Mouse (Mus musculus): ENCODE results near the gene Fcgr1. TPM values are rescaled to one million over a fixed set of nuclear protein-coding genes. Genes with fewer than 3 reads are reported as not detected.
"Not testable (repeated sequence)": the region's sequence is repeated elsewhere in the genome, so short reads cannot be mapped to it uniquely, and the experiment has no call there.

Gene Fcgr1
- total RNA-seq, 2 experiments from 2014 or later: 3.8 TPM; not detected in 1

GRCm38 (mm10) chr3:96328060-96328729, 34.4 kb upstream of the Fcgr1 start:
- not testable (repeated sequence) for ATAC-seq (replicated peaks; ENCODE audit: low FRiP score, poor library complexity, severe bottlenecking)

- ATAC-seq (replicated peaks; ENCODE audit: low FRiP score, poor library complexity, severe bottlenecking): no peak
Measured at GRCm38 (mm10) chr3:96327647-96328046, 33.9 kb upstream of the Fcgr1 start.

DNA sequence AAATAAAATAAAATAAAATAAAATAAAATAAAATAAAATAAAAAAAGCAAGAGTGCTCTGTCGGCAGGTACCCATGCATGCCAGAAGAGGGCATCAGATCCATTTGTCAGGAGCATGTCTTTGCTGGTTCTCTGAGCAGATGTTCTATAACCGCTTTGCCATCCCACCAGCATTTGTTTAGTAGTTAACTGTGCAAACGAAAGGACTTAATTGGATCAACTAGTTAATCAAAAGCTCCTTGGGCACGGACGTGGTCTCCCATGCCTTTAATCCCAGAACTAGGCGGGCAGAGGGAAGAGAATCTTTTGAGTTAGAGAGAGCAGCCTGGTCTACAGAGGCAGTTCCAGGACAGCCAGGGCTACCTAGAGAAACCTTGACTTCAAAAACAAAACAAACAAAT, 33.4 kb upstream of the Fcgr1 start:
- no peak for ATAC-seq (replicated peaks; ENCODE audit: low FRiP score, poor library complexity, severe bottlenecking)

DNA sequence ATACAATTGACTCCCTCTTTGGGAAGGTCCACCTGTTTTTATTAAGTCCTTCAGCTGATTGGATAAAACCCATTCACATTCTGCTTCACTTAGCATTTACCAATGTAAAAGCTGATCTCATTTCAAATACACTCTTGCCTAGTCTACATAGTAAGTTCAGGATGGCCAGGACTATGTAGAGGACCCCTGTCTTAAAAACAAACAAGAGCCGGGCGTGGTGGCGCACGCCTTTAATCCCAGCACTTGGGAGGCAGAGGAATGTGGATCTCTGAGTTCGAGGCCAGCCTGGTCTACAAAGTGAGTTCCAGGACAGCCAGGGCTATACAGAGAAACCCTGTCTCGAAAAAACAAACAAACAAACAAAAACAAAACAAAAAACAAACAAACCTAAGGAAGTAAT, 30.0 kb upstream of the Fcgr1 start:
- ATAC-seq (replicated peaks; ENCODE audit: low FRiP score, poor library complexity, severe bottlenecking): not testable (repeated sequence)

DNA sequence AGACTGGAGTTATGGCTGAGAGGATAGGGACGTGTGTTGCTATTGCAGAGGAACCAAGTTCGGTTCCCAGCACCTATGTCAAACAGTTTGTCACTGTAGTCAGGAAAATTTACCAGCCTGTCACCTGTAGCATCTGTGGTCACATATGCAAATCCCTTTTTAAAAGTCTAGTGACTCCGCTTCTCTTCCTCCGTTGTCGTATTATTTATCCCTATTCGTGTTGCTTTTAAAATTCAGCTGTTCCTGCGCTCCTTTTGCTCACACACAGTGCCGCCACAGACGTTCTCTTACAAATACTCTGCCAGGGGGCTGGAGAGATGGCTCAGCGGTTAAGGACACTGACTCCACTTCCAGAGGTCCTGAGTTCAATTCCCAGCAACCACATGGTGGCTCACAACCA, 28.8 kb upstream of the Fcgr1 start:
- no peak for ATAC-seq (replicated peaks; ENCODE audit: low FRiP score, poor library complexity, severe bottlenecking)

DNA sequence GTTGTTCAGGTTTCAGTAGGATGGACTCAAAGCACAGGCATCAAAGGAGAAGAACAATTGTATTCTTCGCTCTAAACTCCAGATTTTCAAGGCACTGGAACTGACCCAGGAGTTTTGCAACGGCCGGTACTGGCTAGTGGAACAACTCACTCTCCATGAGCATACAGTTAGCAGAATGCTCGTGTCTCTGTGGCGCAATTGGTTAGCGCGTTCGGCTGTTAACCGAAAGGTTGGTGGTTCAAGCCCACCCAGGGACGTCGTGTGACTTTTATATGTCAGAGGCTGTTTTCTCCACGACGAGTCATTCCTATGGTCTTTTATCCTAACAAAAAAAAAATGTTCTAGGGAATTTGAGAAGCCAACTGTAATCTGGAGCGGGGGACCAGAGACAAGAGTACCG, 28.1 kb upstream of the Fcgr1 start:
- ATAC-seq (replicated peaks; ENCODE audit: low FRiP score, poor library complexity, severe bottlenecking): no peak

DNA sequence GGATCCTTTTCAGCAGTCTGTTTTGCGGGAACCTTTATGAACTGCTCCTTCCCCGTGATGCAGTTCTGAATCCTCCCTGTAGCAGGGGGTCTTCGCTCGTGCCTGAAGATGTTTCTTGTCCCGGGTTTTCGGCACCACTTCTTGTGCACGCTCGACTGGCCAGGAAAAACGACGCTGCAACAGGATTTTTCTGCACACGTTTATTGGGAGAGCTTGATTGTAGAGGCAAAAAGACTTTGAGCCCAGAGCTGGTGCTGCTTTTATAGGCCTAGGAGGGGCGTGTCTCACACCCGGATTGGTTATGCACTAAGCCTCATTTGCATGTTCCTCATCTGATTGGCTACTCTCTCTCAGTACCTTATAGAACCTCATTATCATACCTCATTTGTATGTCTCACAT, 26.2 kb upstream of the Fcgr1 start:
- not testable (repeated sequence) for ATAC-seq (replicated peaks; ENCODE audit: low FRiP score, poor library complexity, severe bottlenecking)

DNA sequence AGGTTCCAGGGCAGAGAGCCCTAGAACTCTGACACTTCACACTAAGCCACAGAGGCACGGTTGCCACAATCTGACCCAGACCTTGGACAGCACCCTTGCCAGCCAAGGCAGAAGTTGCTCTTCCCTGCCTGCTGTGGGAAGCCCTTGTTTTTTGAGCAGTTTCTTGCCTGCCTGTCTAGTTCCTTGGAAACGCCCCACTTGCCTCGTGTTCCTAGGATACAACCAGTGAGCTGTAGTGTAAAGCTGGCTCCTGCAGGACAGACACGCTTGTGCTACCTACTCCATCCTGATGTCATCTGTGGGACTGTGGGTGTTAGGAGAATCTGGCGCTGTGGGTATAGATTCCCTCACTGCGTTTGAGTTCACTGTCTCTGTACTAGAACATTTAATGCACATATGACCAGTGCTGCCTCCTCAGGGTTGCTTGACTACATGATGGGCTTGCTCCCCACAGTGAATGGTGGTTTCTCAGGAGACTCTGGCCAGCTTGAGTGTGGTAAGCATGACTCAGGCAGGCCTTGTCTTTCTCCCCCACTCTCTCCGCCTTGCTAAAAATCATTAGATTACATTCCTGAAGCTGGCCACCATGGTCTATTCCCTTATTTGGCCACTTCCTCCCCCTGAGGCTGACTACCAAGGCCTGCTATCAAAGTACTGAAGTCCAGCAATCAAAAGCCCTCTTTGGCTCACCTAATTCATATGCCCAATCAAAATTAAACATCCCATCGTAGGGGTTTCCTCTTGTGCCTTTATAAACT, 18.8 kb upstream of the Fcgr1 start:
- no peak for ATAC-seq (replicated peaks; ENCODE audit: low FRiP score, poor library complexity, severe bottlenecking)

- ATAC-seq (replicated peaks; ENCODE audit: low FRiP score, poor library complexity, severe bottlenecking): no peak
Measured at GRCm38 (mm10) chr3:96309441-96309840, 15.7 kb upstream of the Fcgr1 start.

- ATAC-seq (replicated peaks; ENCODE audit: low FRiP score, poor library complexity, severe bottlenecking): no peak
Measured at GRCm38 (mm10) chr3:96306506-96306905, 12.7 kb upstream of the Fcgr1 start.

- ATAC-seq (replicated peaks; ENCODE audit: low FRiP score, poor library complexity, severe bottlenecking): no peak
Measured at GRCm38 (mm10) chr3:96302076-96302475, 8.3 kb upstream of the Fcgr1 start.

DNA sequence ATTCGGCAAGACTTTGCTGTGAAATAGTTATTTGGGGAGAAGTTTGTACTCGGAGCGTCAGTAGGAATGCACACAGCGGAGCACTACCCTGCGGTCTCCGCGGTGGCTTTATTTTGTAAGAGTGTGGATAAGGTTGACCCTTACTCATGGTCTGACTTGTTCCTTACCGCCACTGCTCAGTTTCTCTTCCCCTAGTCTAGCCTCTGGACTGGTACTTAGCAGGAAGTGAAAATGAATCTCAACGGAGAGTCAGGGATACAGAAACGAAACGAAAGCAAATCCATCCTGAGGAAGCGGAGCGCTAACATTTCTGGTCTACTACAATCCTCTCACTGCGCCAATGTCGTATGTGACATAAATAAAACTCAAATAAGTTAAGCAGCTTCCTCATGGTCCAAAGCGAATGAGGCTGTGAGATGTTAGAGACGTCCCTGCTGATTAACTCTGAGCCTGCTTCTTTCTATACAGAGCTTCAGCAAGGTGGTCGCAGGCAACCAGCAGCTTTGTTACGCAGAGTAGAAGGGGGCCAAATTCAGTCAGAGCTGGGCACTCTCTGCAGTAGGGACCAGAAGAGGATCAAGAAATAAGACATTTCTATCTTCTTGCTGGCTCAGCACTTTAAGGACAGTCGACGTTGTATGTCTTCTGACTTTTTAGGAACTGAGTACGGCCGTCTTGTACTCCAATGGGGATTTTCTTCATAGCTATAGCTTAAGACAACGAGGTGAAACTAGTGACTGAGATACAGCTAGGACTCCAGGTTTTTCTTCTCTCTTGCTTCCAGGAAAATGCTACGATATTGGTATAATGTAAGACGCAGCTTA, 7.1 kb upstream of the Fcgr1 start:
- no peak for ATAC-seq (replicated peaks; ENCODE audit: low FRiP score, poor library complexity, severe bottlenecking)

GRCm38 (mm10) chr3:96299562-96299961, 5.8 kb upstream of the Fcgr1 start:
- no peak for ATAC-seq (replicated peaks; ENCODE audit: low FRiP score, poor library complexity, severe bottlenecking)

- ATAC-seq (replicated peaks; ENCODE audit: low FRiP score, poor library complexity, severe bottlenecking): no peak
Measured at GRCm38 (mm10) chr3:96298360-96298759, 4.6 kb upstream of the Fcgr1 start.

DNA sequence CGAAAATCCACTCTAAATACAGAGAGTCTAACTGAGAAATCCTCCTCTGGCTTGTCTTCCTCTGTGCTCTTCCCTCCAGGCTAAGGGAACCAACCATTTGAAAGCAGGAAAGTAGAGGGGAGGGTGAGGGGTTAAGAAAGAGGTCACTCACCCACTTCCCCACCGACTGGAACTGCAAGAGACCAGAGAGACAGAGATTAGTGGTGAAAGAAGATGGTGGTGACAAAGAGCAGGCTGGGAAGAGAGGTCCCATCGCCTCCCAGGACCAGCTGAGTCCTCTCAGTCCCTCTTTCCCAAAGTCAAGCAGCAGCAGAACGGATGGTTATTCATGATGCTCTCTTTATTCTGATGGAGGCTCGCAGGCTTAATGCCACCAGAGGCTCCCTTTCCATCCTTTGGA, 401 bp downstream of the Fcgr1 start:
- no peak for ATAC-seq (replicated peaks; ENCODE audit: low FRiP score, poor library complexity, severe bottlenecking)

DNA sequence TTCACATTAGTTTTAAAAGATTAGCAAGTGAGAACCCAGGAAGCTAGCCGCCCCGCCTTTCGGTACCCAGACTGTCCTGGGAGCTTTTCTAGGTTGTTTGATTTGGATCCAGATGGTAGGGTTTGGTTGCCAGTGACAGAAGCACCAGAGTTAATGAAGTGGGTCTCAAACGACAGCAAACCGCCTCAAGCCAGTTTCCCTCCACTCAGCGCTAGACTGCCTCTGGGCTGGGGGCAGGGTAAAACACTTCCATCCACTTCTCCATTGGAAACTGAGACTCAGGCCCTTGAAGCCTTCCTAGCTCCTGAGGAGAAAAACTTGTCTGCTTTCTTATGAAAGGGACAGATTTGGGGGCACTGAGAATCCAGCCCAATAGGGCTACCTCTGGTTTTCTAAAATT, 1.1 kb downstream of the Fcgr1 start:
- no peak for ATAC-seq (replicated peaks; ENCODE audit: low FRiP score, poor library complexity, severe bottlenecking)

GRCm38 (mm10) chr3:96290727-96291126, 3.0 kb downstream of the Fcgr1 start:
- not testable (repeated sequence) for ATAC-seq (replicated peaks; ENCODE audit: low FRiP score, poor library complexity, severe bottlenecking)

DNA sequence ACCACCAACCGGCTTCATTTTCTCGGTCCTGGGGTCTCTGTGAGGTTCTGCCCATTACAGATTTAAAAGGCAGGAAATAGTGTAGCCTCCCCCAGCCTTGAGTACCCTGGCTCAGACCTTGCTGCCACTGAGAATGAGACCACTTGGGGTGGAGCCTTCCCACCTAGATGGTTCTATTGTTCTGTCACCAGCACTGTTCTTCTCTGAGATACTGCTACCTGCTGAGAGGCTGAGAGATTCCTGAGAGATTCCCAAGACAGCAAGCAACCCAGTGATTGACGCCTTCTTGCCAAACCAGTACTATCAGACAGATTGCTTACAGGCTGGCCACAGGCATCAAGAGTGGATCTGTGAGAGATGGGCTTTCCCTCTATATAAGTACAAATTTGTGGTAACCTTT, 4.6 kb downstream of the Fcgr1 start:
- ATAC-seq (replicated peaks; ENCODE audit: low FRiP score, poor library complexity, severe bottlenecking): no peak

GRCm38 (mm10) chr3:96287334-96287733, 6.4 kb downstream of the Fcgr1 start:
- ATAC-seq (replicated peaks; ENCODE audit: low FRiP score, poor library complexity, severe bottlenecking): not testable (repeated sequence)

DNA sequence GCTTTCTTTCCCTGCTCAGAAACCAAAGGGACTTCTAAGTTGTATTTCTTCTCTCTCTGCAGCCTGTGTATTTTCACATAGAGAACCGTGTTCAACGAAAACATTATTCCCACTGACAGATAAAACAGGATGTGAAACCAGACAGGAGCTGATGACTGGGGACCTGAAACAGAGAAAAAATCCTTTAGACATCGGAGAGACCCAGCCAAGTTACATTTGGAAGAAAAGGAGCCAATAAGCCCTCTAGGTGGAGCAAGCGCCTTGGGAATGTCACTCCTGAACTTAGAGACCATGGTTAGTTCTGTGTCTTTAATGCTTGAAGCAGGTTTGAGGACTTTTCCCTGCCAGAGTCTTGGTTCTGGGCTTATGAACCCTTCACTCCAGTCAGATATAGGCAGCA, 9.3 kb downstream of the Fcgr1 start:
- no peak for ATAC-seq (replicated peaks; ENCODE audit: low FRiP score, poor library complexity, severe bottlenecking)

DNA sequence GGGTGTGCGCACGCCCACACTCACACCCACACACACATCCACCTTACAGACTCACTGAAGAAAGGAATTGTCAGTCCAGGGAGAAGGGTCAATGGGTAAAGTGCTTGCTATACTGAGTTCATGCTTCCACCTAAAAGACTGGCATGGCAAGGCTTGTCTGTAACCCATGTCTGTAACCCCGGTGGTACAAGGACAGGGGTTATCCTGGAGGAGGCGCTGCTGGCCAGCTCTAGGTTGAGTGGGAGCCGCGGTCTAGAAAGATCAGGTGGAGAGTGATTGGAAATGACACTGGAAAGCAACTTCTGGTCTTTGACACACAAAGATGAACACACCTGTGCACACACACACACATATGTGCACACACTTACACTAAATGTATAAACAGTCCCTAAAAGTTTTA, 13.1 kb downstream of the Fcgr1 start:
- ATAC-seq (replicated peaks; ENCODE audit: low FRiP score, poor library complexity, severe bottlenecking): no peak
